Mouse (Mus musculus): ENCODE measurements around the gene Msto1. TPM values are rescaled to one million over a fixed set of nuclear protein-coding genes. Genes with fewer than 3 reads are reported as not detected.
"Not testable (repeated sequence)": the region's sequence is repeated elsewhere in the genome, so short reads cannot be mapped to it uniquely, and the experiment has no call there.

The Msto1 gene
- polyA plus RNA-seq, 1 experiment from 2014 or later: 53.5 TPM

GRCm38 (mm10) chr3:88866735-88867134, 47.1 kb downstream of the Msto1 start:
- DNase-seq (ENCODE audit: low spot score); H3K9ac ChIP-seq (ENCODE audit: low read length); H3K9me3 ChIP-seq (ENCODE audit: control insufficient read depth, low read length); H3K4me2 ChIP-seq (ENCODE audit: low read depth, low read length, severe bottlenecking); H3K27me3 ChIP-seq (ENCODE audit: control insufficient read depth, insufficient read depth, low read length); H3K27ac ChIP-seq (ENCODE audit: low read depth, low read length); ATAC-seq (replicated peaks; ENCODE audit: low FRiP score); H3K36me3 ChIP-seq (ENCODE audit: control insufficient read depth, insufficient read depth, low read length); H3K4me1 ChIP-seq (replicated peaks; ENCODE audit: control insufficient read depth, insufficient read depth, low read length); H3K4me3 ChIP-seq (ENCODE audit: low read depth, low read length): not testable (repeated sequence)
- no CpG with 5 or more reads among the region's 3 CpGs for WGBS

DNA sequence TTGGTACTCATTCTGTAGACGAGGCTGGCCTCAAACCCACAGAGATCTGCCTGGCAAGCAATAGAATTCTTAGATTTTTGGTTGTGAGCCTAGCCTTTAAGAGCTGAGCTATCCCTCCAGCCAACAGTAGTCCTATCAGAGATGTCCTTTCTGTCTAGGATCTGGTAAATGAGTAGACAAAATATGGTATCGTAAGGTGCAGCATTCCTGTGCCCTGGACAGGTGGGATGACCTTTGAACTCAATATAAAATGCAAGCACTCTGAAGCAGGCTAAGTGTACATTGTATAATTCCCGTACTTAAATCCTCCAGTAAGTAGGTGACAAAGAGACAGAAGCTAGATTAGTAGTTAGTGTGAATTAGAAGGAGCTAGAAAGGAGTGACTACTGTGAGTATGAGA, 51.7 kb downstream of the Msto1 start:
- Histone ChIP-seq H3K27me3 (ENCODE audit: control insufficient read depth, insufficient read depth, low read length) (no peaks in the 10 kb centered on the region), H3K9ac (ENCODE audit: low read length) (no peak overlapping the region), H3K4me1 (replicated peaks; ENCODE audit: control insufficient read depth, insufficient read depth, low read length) (no peaks in the 10 kb centered on the region), H3K4me3 (ENCODE audit: low read depth, low read length) (no peak overlapping the region), H3K27ac (ENCODE audit: low read depth, low read length) (no peak overlapping the region), H3K4me2 (ENCODE audit: low read depth, low read length, severe bottlenecking) (no peak overlapping the region), H3K36me3 (ENCODE audit: control insufficient read depth, insufficient read depth, low read length) (peaks cover 10% of the 10 kb centered on the region; the same call in 1 of the 2 replicates), H3K9me3 (ENCODE audit: control insufficient read depth, low read length) (no peaks in the 10 kb centered on the region)
- DNase-seq (ENCODE audit: low spot score): no peak
- 97% methylated on average over 3 of the region's 3 CpGs for WGBS
- ATAC-seq (replicated peaks; ENCODE audit: low FRiP score): no peak

GRCm38 (mm10) chr3:88855837-88856236, 58.0 kb downstream of the Msto1 start:
- H3K4me1 ChIP-seq (replicated peaks; ENCODE audit: control insufficient read depth, insufficient read depth, low read length): no peaks in the 10 kb centered on the region
- DNase-seq (ENCODE audit: low spot score) (no peak), ATAC-seq (replicated peaks; ENCODE audit: low FRiP score) (no peak)
- 93% methylated on average over 6 of the region's 6 CpGs for WGBS
- no peak overlapping the region for H3K9ac ChIP-seq (ENCODE audit: low read length)
- H3K9me3 ChIP-seq (ENCODE audit: control insufficient read depth, low read length): no peaks in the 10 kb centered on the region
- H3K27me3 ChIP-seq (ENCODE audit: control insufficient read depth, insufficient read depth, low read length): no peaks in the 10 kb centered on the region
- no peak overlapping the region for H3K4me2 ChIP-seq (ENCODE audit: low read depth, low read length, severe bottlenecking)
- peaks cover 10% of the 10 kb centered on the region; the same call in 1 of the 2 replicates for H3K36me3 ChIP-seq (ENCODE audit: control insufficient read depth, insufficient read depth, low read length)
- no peak overlapping the region for H3K4me3 ChIP-seq (ENCODE audit: low read depth, low read length)
- no peak overlapping the region for H3K27ac ChIP-seq (ENCODE audit: low read depth, low read length)

Other genes with a start within 250 kb of the Msto1 start
- 111 and 116 TPM in 2 replicates for gene Khdc4, start 228.2 kb downstream of the Msto1 start, polyA plus RNA-seq (2014; fragmentation: Nextera tagmentation; extraction: Ambion mirVana)
- gene Rit1, start 197.2 kb downstream of the Msto1 start, polyA plus RNA-seq (2014; fragmentation: Nextera tagmentation; extraction: Ambion mirVana): 37.9 and 43.4 TPM in 2 replicates
- 184 and 193 TPM in 2 replicates for gene Syt11, start 138.8 kb downstream of the Msto1 start, polyA plus RNA-seq (2014; fragmentation: Nextera tagmentation; extraction: Ambion mirVana)
- 22.0 and 24.1 TPM in 2 replicates for gene Gon4l, start 78.8 kb downstream of the Msto1 start, polyA plus RNA-seq (2014; fragmentation: Nextera tagmentation; extraction: Ambion mirVana)
- gene Ash1l, start 36.6 kb upstream of the Msto1 start, polyA plus RNA-seq (2014; fragmentation: Nextera tagmentation; extraction: Ambion mirVana): 17.4 and 20.7 TPM in 2 replicates
- gene Dap3, start 37.2 kb upstream of the Msto1 start, polyA plus RNA-seq (2014; fragmentation: Nextera tagmentation; extraction: Ambion mirVana): 134 and 146 TPM in 2 replicates
- 23.9 and 24.5 TPM in 2 replicates for gene Rusc1, start 179.3 kb upstream of the Msto1 start, polyA plus RNA-seq (2014; fragmentation: Nextera tagmentation; extraction: Ambion mirVana)
- gene Gm43738, start 187.1 kb upstream of the Msto1 start, polyA plus RNA-seq (2014; fragmentation: Nextera tagmentation; extraction: Ambion mirVana): not detected in 2 replicates
- 332 and 356 TPM in 2 replicates for gene Fdps, start 188.0 kb upstream of the Msto1 start, polyA plus RNA-seq (2014; fragmentation: Nextera tagmentation; extraction: Ambion mirVana)
- 2.1 and 2.8 TPM in 2 replicates for gene Pklr, start 222.1 kb upstream of the Msto1 start, polyA plus RNA-seq (2014; fragmentation: Nextera tagmentation; extraction: Ambion mirVana)
- 6.3 and 6.7 TPM in 2 replicates for gene Hcn3, start 246.2 kb upstream of the Msto1 start, polyA plus RNA-seq (2014; fragmentation: Nextera tagmentation; extraction: Ambion mirVana)